Mouse (Mus musculus): ENCODE results near the gene Laptm5. TPM values are rescaled to one million over a fixed set of nuclear protein-coding genes. Genes with fewer than 3 reads are reported as not detected.

Gene Laptm5
- total and polyA plus RNA-seq, 2 experiments = 4.8 to 31.5 TPM

DNA sequence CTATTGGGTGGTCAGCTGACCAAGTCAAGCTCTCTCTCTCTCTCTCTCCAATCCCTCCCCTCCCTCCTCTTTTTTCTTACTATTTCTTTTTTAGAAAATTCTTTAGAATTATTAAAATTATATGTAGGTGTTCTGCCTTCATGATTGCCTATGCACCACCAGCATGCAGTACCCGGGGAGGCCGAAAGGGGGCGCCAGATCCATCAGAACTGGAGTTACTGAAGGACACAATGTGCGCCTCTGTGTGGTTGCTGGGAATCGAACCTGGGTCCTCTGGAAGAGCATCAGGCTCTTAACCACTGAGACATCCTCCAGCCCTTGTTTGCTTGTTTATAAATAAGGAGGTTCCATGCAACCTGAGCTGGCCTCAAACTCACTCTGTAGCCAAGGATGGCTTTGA lies 39.5 kb upstream of the Laptm5 start:
- Histone ChIP-seq H3K36me3 (ENCODE audit: control insufficient read depth, insufficient read depth, low read length) (no peaks in the 10 kb centered on the region), H3K4me3 (ENCODE audit: insufficient read depth, low read depth, low read length) (no peak overlapping the region), H3K27ac (replicated peaks; ENCODE audit: insufficient read depth, low read depth, low read length) (no peak overlapping the region), H3K4me1 (ENCODE audit: control insufficient read depth, insufficient read depth, low read length) (no peaks in the 10 kb centered on the region), H3K27me3 (ENCODE audit: control insufficient read depth, insufficient read depth, low read length) (no peaks in the 10 kb centered on the region), H3K79me2 (ENCODE audit: control insufficient read depth, insufficient read depth, low read length) (no peaks in the 10 kb centered on the region), H3K9ac (ENCODE audit: low read depth, low read length) (no peak overlapping the region)
- DNase-seq (ENCODE audit: extremely low read depth, low read depth, low spot score) = no peak
- TF ChIP-seq CTCF (IDR thresholded peaks at IDR 0.05; ENCODE audit: low read depth, low read length) = peak; percentile 34; the same call in 1 of the 2 replicates
- no peak for TF ChIP-seq POLR2A (IDR thresholded peaks at IDR 0.05; ENCODE audit: extremely low read depth, insufficient read depth, low read length)
- WGBS = 79% methylated on average over 5 of the region's 5 CpGs

GRCm38 (mm10) chr4:130874601-130875000 lies 38.3 kb upstream of the Laptm5 start:
- Histone ChIP-seq H3K79me2 (ENCODE audit: control insufficient read depth, insufficient read depth, low read length) (no peaks in the 10 kb centered on the region), H3K27ac (replicated peaks; ENCODE audit: insufficient read depth, low read depth, low read length) (no peak overlapping the region), H3K4me1 (ENCODE audit: control insufficient read depth, insufficient read depth, low read length) (no peaks in the 10 kb centered on the region), H3K27me3 (ENCODE audit: control insufficient read depth, insufficient read depth, low read length) (no peaks in the 10 kb centered on the region), H3K36me3 (ENCODE audit: control insufficient read depth, insufficient read depth, low read length) (no peaks in the 10 kb centered on the region), H3K9ac (ENCODE audit: low read depth, low read length) (no peak overlapping the region), H3K4me3 (ENCODE audit: insufficient read depth, low read depth, low read length) (no peak overlapping the region)
- no peak for DNase-seq (ENCODE audit: extremely low read depth, low read depth, low spot score)
- 33% methylated on average over 10 of the region's 10 CpGs for WGBS
- TF ChIP-seq POLR2A (IDR thresholded peaks at IDR 0.05; ENCODE audit: extremely low read depth, insufficient read depth, low read length) = no peak
- TF ChIP-seq CTCF (IDR thresholded peaks at IDR 0.05; ENCODE audit: low read depth, low read length) = no peak

GRCm38 (mm10) chr4:130876016-130876726 lies 36.8 kb upstream of the Laptm5 start:
- no peak overlapping the region for H3K4me3 ChIP-seq (ENCODE audit: insufficient read depth, low read depth, low read length)
- no peaks in the 10 kb centered on the region for H3K36me3 ChIP-seq (ENCODE audit: control insufficient read depth, insufficient read depth, low read length)
- no peaks in the 10 kb centered on the region for H3K27me3 ChIP-seq (ENCODE audit: control insufficient read depth, insufficient read depth, low read length)
- TF ChIP-seq CTCF (IDR thresholded peaks at IDR 0.05; ENCODE audit: low read depth, low read length) (no peak), POLR2A (IDR thresholded peaks at IDR 0.05; ENCODE audit: extremely low read depth, insufficient read depth, low read length) (no peak)
- no peak overlapping the region for H3K9ac ChIP-seq (ENCODE audit: low read depth, low read length)
- 45% methylated on average over 14 of the region's 14 CpGs for WGBS
- H3K27ac ChIP-seq (replicated peaks; ENCODE audit: insufficient read depth, low read depth, low read length) = no peak overlapping the region
- H3K79me2 ChIP-seq (ENCODE audit: control insufficient read depth, insufficient read depth, low read length) = no peaks in the 10 kb centered on the region
- no peak for DNase-seq (ENCODE audit: extremely low read depth, low read depth, low spot score)
- H3K4me1 ChIP-seq (ENCODE audit: control insufficient read depth, insufficient read depth, low read length) = no peaks in the 10 kb centered on the region

- no peak for TF ChIP-seq POLR2A (IDR thresholded peaks at IDR 0.05; ENCODE audit: extremely low read depth, insufficient read depth, low read length)
- peak; percentile 81 for TF ChIP-seq CTCF (IDR thresholded peaks at IDR 0.05; ENCODE audit: low read depth, low read length)
- Histone ChIP-seq H3K79me2 (ENCODE audit: control insufficient read depth, insufficient read depth, low read length) (no peaks in the 10 kb centered on the region), H3K36me3 (ENCODE audit: control insufficient read depth, insufficient read depth, low read length) (no peaks in the 10 kb centered on the region), H3K27ac (replicated peaks; ENCODE audit: insufficient read depth, low read depth, low read length) (no peak overlapping the region), H3K9ac (ENCODE audit: low read depth, low read length) (no peak overlapping the region), H3K27me3 (ENCODE audit: control insufficient read depth, insufficient read depth, low read length) (no peaks in the 10 kb centered on the region), H3K4me1 (ENCODE audit: control insufficient read depth, insufficient read depth, low read length) (no peaks in the 10 kb centered on the region), H3K4me3 (ENCODE audit: insufficient read depth, low read depth, low read length) (no peak overlapping the region)
- 14% methylated on average over 21 of the region's 21 CpGs for WGBS
- peak; percentile 29 for DNase-seq (ENCODE audit: extremely low read depth, low read depth, low spot score)
Observed at GRCm38 (mm10) chr4:130878273-130879047, 34.5 kb upstream of the Laptm5 start.

GRCm38 (mm10) chr4:130879048-130879384 lies 33.9 kb upstream of the Laptm5 start:
- no peak for DNase-seq (ENCODE audit: extremely low read depth, low read depth, low spot score)
- Histone ChIP-seq H3K9ac (ENCODE audit: low read depth, low read length) (no peak overlapping the region), H3K4me3 (ENCODE audit: insufficient read depth, low read depth, low read length) (no peak overlapping the region), H3K27ac (replicated peaks; ENCODE audit: insufficient read depth, low read depth, low read length) (no peak overlapping the region), H3K36me3 (ENCODE audit: control insufficient read depth, insufficient read depth, low read length) (no peaks in the 10 kb centered on the region), H3K79me2 (ENCODE audit: control insufficient read depth, insufficient read depth, low read length) (no peaks in the 10 kb centered on the region), H3K27me3 (ENCODE audit: control insufficient read depth, insufficient read depth, low read length) (no peaks in the 10 kb centered on the region), H3K4me1 (ENCODE audit: control insufficient read depth, insufficient read depth, low read length) (no peaks in the 10 kb centered on the region)
- TF ChIP-seq POLR2A (IDR thresholded peaks at IDR 0.05; ENCODE audit: extremely low read depth, insufficient read depth, low read length) (no peak), CTCF (IDR thresholded peaks at IDR 0.05; ENCODE audit: low read depth, low read length) (no peak)
- WGBS = 83% methylated on average over 1 of the region's 1 CpGs

DNA sequence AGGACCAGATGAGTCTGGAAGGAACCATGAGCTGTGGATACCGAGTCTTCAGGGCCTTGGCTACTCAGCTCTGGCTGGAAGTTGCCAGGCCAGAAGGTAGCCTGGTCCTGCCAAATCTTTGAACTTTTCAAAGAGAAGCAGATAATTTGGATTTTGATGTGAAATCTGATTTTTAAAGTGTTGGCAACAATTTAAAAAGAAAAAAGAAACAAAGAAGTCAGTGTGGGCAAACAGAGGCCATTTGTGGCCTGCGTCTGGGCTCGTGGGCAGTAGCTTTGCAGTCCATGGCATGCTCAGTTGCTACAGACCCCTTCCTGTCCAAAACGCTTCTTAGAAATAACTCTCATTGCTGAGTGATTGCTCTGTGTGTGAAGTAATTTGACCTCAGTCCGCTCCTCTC lies 31.6 kb upstream of the Laptm5 start:
- no peaks in the 10 kb centered on the region for H3K27me3 ChIP-seq (ENCODE audit: control insufficient read depth, insufficient read depth, low read length)
- H3K9ac ChIP-seq (ENCODE audit: low read depth, low read length) = no peak overlapping the region
- no peak for DNase-seq (ENCODE audit: extremely low read depth, low read depth, low spot score)
- WGBS = 83% methylated on average over 5 of the region's 5 CpGs
- no peaks in the 10 kb centered on the region for H3K36me3 ChIP-seq (ENCODE audit: control insufficient read depth, insufficient read depth, low read length)
- no peaks in the 10 kb centered on the region for H3K4me1 ChIP-seq (ENCODE audit: control insufficient read depth, insufficient read depth, low read length)
- no peaks in the 10 kb centered on the region for H3K79me2 ChIP-seq (ENCODE audit: control insufficient read depth, insufficient read depth, low read length)
- TF ChIP-seq POLR2A (IDR thresholded peaks at IDR 0.05; ENCODE audit: extremely low read depth, insufficient read depth, low read length) (no peak), CTCF (IDR thresholded peaks at IDR 0.05; ENCODE audit: low read depth, low read length) (no peak)
- H3K4me3 ChIP-seq (ENCODE audit: insufficient read depth, low read depth, low read length) = no peak overlapping the region
- no peak overlapping the region for H3K27ac ChIP-seq (replicated peaks; ENCODE audit: insufficient read depth, low read depth, low read length)

Data from liver, adult 2 months (tissue).